Mouse (Mus musculus) embryo, embryonic 10.5 days (tissue): ENCODE data around the gene Pgk1.
"Not testable (repeated sequence)": the region's sequence is repeated elsewhere in the genome, so short reads cannot be mapped to it uniquely, and the experiment has no call there.

Experiments
- DNase-seq: peaks from one replicate; pipeline ENCODE4 v3.0.0-alpha.2; 2015; ENCODE audit warnings: low spot score

Pgk1 gene

DNA sequence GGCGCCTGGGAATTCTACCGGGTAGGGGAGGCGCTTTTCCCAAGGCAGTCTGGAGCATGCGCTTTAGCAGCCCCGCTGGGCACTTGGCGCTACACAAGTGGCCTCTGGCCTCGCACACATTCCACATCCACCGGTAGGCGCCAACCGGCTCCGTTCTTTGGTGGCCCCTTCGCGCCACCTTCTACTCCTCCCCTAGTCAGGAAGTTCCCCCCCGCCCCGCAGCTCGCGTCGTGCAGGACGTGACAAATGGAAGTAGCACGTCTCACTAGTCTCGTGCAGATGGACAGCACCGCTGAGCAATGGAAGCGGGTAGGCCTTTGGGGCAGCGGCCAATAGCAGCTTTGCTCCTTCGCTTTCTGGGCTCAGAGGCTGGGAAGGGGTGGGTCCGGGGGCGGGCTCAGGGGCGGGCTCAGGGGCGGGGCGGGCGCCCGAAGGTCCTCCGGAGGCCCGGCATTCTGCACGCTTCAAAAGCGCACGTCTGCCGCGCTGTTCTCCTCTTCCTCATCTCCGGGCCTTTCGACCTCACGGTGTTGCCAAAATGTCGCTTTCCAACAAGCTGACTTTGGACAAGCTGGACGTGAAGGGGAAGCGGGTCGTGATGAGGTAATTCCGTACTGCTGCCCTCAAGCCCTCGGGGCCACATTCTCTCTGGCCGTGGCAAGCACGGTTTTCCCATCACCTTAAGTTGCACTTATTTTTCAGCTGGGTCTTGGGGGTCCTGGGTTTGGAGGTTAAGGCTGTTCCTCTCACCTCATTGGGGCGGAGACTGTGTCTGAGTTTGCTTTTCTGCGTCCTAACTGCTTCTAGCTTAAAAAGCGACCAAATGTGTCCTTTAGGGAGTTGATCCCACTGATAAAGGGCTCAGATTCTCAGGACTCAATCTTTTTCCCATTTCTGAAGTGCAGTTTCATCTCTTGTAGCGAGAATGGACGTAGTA, at the start of gene Pgk1:
TSS of gene Pgk1 (plus strand) at position 388 of the 937 bp plus-strand sequence.
- peak; percentile 95 for DNase-seq

DNA sequence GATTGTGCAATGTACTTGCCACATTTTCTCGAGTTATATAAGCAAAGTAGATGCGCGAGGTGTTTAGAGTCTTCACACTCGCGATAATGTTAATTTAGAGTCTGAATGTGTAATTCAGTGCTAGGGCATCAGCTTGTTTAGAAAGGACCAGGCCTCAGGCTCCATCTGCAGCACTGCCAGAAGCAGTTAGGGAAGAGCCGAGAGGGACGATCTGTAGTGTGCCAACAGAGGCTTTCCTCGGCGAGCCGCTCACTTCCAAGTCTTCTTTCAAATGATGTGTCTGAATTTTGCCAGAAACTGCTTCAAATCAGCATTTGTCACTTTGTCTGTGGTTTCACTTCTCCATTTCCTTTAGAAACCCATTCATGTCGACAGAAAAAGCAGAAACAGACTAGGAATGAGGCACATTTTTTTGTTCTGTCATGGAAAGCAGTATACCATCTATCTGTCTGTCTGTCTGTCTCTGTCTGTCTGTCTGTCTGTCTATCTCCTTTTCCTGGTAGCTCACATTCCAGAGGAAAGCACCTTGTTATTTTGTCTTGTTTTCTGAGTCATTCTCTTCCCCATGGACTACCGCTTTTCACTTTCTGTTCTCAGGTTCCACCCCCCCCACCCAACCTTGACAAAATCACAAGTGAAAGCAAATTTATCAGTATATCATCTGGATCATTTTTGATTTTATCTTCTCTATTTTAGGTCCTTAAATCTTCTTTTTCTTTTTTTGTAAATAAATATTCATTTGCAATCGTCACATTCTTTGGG, 47.4 kb upstream of the Pgk1 start:
- DNase-seq = no peak

DNA sequence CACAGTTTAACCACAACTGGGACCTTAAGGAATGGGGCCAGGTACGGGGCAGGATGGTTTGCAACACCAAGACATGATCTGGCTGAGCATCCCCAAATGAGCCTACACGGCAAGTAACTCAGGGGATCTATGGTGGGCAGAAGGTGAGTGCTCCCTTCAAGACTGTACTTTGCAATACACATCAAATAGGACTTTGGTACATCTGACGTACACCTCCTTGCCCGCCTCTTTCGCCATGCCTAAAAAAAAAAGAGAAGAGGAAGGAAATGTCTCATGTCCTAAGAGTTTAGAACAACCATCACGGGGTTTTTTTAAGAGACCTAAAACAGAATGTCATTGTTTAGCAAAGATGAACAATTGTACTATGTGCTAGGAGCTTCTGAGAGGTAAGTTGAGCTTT, 44.0 kb upstream of the Pgk1 start, which contains the start of gene Tlr13:
TSS of gene Tlr13 (plus strand) at position 269 of the 400 bp plus-strand sequence.
- no peak for DNase-seq

DNA sequence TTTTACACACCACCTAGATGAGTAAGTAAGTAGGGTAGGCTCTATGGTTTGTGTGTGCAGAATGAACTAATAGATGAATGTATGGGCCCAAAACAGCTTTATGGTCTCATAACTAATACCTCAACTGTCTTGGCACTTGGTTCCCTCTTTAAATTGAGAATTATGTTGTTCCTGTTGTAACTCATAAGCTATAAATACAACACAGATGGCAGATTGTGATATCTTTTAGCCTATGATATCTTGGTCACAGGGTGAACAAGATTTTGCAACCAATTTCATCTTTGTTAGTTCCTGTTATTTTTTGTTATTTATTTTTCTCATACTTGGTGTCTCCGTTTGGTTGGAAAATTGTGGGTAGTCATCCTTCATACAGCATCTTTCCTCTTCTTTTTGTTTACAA, 38.7 kb upstream of the Pgk1 start:
- no peak for DNase-seq

DNA sequence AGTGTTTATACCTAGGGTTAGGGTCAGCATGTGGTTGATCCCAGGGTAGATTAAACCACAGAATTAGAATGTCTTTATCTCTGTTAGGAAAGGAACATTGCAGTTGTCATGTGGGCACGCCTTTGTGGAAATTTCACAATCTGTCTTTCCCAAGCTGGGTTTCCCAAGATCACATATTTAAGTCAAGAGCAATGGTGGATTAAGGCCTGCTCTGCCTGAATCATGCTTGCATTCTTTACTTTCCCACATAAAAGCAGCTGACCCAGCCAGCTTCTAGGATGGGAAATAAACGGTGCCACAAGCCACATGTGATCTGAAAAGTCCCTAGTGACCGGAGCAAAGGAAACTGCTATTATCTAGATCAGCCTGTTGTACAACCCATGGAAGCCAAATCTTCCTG, 37.4 kb upstream of the Pgk1 start:
- DNase-seq = no peak

DNA sequence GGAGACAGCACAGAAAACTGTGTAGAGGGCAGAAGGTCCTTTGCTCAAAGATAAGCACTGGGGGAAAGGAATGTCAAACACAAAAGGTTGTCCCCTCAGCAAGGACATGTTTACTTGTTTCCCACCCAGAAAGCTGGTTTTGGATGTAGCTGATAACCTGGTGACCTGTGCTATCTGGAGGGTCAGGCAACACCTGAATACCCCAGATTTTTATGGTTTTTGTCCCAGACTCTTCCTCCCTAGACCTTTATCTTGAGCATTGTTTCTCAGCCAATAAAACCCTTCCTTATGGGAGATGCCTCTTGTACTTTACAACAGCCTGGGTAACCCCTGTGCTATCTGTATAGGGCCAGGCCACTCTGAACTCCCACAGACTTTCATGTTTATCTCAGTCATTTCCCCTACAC, 32.7 kb upstream of the Pgk1 start:
- DNase-seq = no peak

DNA sequence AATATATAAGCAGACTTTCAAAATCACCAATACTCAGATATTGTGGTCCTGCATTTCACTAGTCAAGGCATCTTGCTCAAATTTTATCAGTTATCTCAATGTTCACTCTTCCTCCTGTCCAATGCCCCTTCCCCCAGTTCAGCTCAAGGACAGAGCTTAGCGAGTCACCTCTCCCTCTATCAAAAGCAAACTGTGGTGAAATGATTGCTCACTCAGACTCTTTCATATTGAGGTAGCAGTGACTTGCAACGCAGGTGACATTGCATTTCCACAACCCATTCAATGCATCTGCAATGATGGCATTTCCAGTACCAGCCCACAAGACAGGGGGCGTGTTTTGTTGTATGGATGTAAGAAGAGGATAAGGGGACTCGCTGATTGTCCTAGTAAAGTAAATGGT, 31.0 kb upstream of the Pgk1 start:
- no peak for DNase-seq

DNA sequence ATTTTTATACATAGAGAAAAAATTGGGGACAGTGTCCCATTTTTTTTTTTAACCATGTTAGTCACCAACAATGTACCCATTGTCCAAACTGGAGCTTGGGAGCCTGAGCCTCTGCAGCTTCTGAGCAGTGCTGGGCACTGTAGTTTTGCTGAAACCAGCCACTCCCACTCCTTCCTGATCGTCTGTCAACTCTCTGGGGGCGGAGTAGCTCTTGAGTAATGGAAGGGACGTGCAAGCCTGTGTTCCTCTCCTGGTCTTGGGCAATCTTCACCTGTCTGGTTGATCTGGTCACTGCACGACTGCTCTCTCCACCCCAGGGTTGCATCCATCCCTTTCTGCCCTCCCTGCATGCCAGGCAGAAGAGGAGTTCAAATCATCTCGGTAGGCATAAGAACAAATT, 22.9 kb upstream of the Pgk1 start:
- DNase-seq = no peak

DNA sequence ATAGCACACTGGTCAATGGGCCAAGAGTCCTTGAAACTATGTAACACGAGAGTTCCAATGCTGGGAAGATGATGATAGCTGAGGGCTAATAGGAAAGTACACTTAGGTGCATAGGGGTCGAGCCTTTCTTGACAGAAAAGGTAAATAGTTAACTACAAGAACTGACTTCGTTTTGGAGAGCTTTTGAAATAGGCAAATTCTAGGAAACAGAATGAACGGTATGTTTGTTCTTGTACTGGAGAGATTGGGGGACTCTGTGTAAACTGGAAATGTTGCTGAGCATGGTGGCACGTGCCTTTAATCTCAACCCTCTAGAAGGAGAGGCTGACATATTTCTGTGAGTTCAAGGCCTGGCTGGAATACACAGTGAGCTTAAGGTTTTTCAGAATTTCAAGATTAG, 22.3 kb upstream of the Pgk1 start:
- no peak for DNase-seq

DNA sequence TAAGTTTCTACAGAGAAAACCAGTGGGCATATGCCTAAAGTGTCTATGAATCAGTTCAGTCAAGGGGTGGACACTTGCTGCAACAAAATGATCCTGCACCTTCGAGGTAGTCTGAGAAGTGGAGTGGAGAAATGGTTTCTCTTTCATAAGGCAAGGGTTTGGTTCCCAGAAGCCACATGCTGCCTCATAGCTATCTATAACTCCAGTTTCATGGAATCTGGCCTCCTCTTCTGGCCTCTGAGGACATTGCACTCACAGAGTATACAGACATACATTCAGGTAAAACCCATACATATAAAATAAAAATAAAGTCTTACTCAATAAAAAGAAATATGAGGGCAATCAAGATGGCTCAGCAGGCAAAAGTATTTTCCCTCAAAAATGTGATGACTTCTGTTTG, 21.8 kb upstream of the Pgk1 start:
- no peak for DNase-seq

DNA sequence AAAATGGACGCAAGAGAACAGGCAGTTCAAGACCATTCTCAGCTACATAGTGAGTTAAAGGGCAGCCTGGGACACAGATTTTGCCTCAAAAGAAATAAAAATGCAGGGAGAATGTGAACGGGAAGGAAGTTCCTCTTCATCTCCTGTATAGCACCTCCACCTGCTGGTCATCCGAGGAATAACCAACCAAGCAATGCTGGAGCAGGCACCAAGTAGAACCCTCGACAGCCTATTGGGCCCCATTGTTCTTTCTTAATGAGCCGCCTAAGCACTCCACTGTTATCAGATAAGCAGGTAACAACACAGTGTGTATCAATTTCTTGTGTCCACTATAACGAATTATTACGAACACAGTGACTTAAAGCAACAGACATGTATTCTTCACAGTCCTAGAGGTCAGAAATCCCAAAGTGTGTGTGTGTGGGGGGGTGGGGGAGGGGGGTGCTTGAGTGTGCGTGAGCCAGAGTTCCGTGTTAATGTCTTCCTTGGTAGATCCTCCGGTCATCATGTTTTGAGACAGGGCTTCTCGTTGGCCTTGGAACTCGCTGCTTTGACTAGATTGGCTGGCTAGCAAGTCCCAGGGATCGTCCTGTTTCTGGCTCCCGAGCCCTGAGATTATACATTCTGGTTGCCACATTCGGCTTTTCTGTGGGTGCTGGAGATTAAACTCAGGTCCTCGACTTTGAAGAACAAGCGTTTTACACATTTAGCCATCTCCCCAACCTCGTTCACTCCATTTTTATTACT, 15.6 kb upstream of the Pgk1 start:
- DNase-seq = peak; percentile 89

DNA sequence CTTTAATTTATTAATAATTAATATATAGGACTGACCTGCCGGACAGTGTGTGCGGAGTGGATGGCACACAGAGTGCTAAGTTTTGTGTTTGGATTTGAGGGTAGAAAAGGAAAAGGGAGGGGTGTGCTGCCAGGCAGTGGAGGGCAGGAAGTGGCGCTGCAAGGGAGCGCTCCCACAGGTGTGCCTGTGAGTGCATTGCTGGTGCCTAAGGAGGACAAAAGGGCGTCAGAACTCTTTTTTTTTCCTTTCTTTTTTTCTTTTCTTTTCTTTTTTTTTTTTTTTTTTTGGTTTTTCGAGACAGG, 15.1 kb upstream of the Pgk1 start:
- DNase-seq = no peak

DNA sequence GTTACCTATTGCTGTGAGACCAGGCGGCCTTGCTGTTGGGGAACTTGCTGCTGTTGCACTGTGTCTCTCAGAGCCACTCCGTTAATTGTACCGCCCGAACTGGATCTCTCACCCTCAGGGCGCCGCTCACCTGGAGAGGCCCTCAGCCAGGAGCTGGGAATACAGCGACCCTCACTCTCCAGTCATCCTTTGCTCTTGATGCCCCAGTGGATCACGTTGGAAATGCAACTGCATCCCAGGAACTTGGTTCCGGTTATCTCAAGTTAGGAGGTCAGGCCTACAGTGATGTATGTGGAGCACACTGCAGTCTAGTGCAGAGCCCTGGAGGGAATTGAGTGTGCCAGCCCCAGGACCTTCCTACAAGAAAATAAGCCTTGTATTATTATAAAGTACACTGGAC, 10.6 kb upstream of the Pgk1 start:
- no peak for DNase-seq

DNA sequence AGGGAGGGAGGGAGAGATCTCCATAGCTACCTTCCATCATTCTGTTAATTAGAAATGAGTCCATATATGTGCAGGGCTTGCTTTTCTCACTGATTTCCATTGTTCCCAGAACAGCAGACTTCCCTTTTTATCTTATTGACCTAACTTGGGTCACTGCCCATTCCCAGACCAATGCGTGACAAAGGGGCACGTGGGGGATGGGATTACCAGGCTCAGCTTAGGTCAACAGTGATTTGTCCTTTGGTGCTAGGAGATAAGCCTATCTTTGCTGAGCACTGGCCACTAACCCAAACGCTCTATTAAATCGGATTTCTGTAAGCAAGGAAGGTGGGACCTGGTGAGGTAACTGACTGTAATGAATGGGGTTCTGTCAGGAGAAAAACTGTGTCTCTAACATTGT, 2.6 kb upstream of the Pgk1 start:
- DNase-seq = peak; percentile 30

DNA sequence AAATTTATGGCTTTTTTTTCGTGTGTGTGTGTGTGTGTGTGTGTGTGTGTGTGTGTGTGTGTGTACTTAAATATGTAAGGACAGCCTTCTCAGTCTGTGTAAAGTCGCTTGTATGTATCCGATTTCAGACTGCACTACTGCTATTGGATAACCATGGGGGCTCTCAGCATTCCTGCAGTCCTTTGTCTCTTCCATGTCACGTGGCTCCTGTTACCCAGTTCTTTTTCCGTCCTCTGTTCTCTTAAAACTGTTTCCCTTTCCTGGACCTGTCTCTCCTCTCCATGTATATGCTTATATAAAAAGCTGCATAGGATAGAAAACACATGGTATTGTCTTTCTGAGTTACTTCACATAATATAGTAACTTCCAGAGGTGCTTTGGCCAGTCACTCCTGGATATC, 1.2 kb upstream of the Pgk1 start:
- DNase-seq = peak; percentile 76

DNA sequence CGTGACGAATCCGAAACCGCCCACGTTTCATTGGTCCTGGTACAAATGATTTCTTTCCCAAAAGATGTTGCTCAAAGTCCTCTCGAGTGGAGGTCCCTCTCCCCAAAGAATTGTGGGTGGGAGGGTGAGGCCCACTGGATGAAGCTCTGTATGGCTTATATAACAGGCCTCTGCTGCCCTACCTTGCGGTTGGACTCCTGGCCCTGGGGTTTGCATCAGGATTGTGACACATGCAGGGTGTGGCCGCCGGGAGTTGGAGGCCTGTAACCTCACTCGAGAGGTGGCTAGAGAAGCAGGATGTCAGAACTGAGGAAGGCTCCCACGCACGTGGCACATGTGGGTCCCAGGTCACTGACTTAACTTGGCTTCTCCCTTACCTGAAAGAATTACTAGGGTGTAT, 837 bp downstream of the Pgk1 start:
- DNase-seq = peak; percentile 19

DNA sequence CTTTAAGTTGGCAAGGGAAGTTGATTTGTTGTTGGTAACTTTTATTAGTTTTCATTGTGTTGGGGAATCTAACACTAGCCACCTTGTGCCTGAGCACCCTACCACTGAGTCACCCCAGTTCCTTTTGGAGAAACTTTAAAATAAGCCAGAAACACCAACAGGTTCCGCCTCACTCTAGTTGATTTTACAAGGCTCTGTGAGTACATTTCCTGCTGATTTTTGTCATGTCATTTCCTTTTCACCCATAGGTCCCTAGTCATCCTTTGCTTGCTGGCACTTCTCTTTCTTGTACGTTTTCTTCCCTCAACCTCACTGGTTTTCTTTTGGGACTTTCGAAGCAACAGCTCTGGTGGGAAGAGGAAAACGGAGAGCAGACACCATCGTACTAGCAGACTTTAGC, 2.5 kb downstream of the Pgk1 start:
- DNase-seq = no peak

DNA sequence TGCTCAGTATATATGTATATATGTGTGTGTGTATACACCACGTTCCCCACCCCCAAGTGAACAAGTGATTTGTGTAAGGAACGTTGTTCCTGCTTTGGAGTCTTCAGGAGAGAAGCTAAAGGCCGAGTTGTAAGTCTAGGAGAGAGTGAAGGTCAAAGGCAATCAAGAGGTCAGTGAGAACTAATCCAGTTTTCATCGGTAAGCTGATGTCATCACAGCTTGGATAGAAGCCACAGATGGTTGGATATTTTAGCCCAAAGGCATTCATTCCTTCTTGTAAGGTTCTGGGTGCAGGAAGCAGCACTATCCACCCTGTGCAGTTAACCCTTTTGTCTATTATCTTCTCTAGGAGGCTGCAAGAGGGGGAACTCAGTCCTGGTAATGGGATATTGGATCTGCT, 3.2 kb downstream of the Pgk1 start:
- peak; percentile 6 for DNase-seq

DNA sequence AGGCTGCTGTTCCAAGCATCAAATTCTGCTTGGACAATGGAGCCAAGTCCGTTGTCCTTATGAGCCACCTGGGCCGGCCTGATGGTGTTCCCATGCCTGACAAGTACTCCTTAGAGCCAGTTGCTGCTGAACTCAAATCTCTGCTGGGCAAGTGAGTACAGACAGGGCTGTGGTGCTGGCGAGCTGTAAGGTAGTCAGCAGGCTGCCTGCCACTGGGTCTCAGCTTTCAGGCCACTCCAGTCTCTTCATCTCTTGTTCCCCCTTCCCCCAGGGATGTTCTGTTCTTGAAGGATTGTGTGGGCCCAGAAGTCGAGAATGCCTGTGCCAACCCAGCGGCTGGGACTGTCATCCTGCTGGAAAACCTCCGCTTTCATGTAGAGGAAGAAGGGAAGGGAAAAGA, 7.5 kb downstream of the Pgk1 start:
- DNase-seq = not testable (repeated sequence)

DNA sequence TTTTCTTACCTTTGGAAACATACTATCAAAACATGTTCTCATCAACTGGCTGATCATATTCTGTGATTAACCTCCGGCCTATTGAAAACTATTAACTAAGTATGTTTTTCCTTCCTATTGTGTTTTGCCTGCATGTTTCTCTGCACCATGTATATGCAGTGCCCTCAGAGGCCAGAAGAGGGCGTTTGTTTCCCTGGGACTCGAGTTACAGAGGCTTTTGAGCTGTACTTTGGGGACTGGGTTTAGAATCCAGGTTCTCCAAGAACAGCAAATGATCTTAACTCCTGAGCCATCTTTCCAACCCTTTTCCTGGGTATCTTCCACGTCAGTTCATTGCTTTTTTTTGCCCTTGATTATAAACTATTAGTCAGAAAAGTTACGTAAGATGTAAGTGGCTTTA, 10.4 kb downstream of the Pgk1 start:
- DNase-seq = peak; percentile 37

DNA sequence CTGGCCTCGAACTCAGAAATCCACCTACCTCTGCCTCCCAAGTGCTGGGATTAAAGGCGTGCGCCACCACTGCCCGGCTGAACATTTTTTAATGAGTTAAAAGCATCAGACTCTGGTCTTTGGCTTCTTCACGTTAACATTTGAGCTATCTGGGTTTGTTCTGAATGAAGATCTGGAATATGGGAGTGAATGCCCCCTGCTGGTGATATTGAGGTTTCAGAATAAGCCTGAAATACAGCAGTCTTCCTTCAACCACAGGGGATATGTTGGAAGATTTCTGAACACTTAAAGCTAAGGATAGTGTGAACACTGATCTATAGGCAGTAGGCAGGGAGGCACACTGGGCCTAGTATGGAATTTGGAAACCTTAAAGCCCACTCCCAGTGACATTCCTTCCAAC, 12.0 kb downstream of the Pgk1 start:
- peak; percentile 14 for DNase-seq

DNA sequence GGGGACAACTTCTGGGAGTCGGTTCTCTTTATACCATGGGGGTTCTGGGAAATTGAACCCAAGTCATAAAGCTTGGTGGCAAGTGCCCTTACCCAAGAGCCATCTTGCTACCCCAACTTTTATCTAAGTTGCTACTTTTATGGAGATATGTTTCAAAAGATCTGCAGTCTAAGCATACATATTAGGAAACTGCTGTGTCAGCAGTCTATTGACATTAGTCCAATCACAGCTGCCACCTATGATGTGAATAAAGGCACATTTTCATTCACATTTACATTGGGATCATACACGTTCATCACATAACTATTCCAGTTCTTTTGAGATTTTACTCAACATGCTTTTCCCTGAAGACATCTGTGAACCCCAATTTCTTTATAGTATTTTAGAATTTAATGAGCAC, 22.2 kb downstream of the Pgk1 start:
- DNase-seq = no peak
